Mouse (Mus musculus) CH12.LX (cell line): ENCODE measurements around the gene Ugcg. TPM values are rescaled to one million over a fixed set of nuclear protein-coding genes. Genes with fewer than 3 reads are reported as not detected.

Source experiments
- DNase-seq: peaks from one replicate; pipeline ENCODE4 v3.0.0-alpha.2; 2013; ENCODE audit errors: extremely low read depth
- H3K27ac ChIP-seq: 2 replicates; pipeline ENCODE4 v1.5.1; 2012; ENCODE audit warnings: low read depth, mild to moderate bottlenecking, control low read depth, moderate library complexity; ENCODE audit not compliant: insufficient read depth
- H3K27me3 ChIP-seq: replicated peaks from 2 replicates; pipeline ENCODE3; 2012; ENCODE audit warnings: inconsistent platforms
- H3K36me3 ChIP-seq, 2 experiments: replicated peaks in 1 of 2; 2 replicates each; pipeline versions ENCODE3 to v1.6.1; 2012; ENCODE audit warnings: inconsistent platforms in 1 of 2, low read length in 1 of 2, mild to moderate bottlenecking in 1 of 2, mixed read lengths in 1 of 2, moderate library complexity in 1 of 2; ENCODE audit not compliant: control insufficient read depth in 1 of 2, insufficient read depth in 1 of 2
- H3K4me1 ChIP-seq, 2 experiments: 2 replicates each; pipeline ENCODE4 v1.6.1; 2012; ENCODE audit warnings: inconsistent platforms in 1 of 2, moderate library complexity in 1 of 2; ENCODE audit not compliant: insufficient read depth in 2 of 2, control insufficient read depth in 1 of 2
- H3K4me2 ChIP-seq: 2 replicates; pipeline ENCODE4 v1.6.1; 2012; ENCODE audit warnings: low read depth, mild to moderate bottlenecking, control low read depth; ENCODE audit not compliant: poor library complexity, insufficient read depth, severe bottlenecking
- H3K4me3 ChIP-seq, 3 experiments: fragments of 150-350 bp in 1 of 3; sonication (generic) in 1 of 3; replicated peaks in 1 of 3; 2 replicates each; pipeline versions ENCODE3 to v1.5.1; 2011 to 2012; ENCODE audit warnings: low read depth in 2 of 3, low read length in 2 of 3, mild to moderate bottlenecking in 2 of 3, moderate library complexity in 2 of 3, control low read depth in 1 of 3, improper control_type of control experiment in 1 of 3, inconsistent platforms in 1 of 3, mixed read lengths in 1 of 3; ENCODE audit not compliant: poor library complexity in 1 of 3
- H3K79me2 ChIP-seq: replicated peaks from 2 replicates; pipeline ENCODE4 v1.6.1; 2012; ENCODE audit warnings: mild to moderate bottlenecking, moderate library complexity; ENCODE audit not compliant: control insufficient read depth, poor library complexity, insufficient read depth, severe bottlenecking; ENCODE audit errors: extremely low read depth
- H3K9ac ChIP-seq: 2 replicates; pipeline ENCODE4 v1.6.1; 2012; ENCODE audit warnings: low read depth, mild to moderate bottlenecking, control low read depth, moderate library complexity; ENCODE audit not compliant: insufficient read depth
- H3K9me3 ChIP-seq: replicated peaks from 2 replicates; pipeline ENCODE3; 2012; ENCODE audit warnings: low read length, inconsistent platforms, mixed read lengths
- BHLHE40 ChIP-seq: IDR thresholded peaks from 2 replicates; pipeline ENCODE4 v1.6.1; 2011; ENCODE audit warnings: mild to moderate bottlenecking, low read depth, low read length, improper control_type of control experiment
- CHD1 ChIP-seq: IDR thresholded peaks from 2 replicates; pipeline ENCODE4 v1.6.1; 2012; ENCODE audit warnings: low read depth, low read length, improper control_type of control experiment, inconsistent platforms
- E2F4 ChIP-seq: IDR thresholded peaks from 2 replicates; pipeline ENCODE4 v1.6.1; 2011; ENCODE audit warnings: low read depth, low read length, improper control_type of control experiment; ENCODE audit not compliant: insufficient replicate concordance
- KAT2A ChIP-seq: IDR thresholded peaks from 2 replicates; pipeline ENCODE4 v1.6.1; 2012; ENCODE audit warnings: low read length, improper control_type of control experiment, inconsistent platforms; ENCODE audit not compliant: insufficient replicate concordance
- MEF2A ChIP-seq: IDR thresholded peaks from 2 replicates; pipeline ENCODE4 v1.6.1; 2014; ENCODE audit warnings: low read depth, mild to moderate bottlenecking, inconsistent platforms, low read length, improper control_type of control experiment, borderline replicate concordance
- MXI1 ChIP-seq: IDR thresholded peaks from 2 replicates; pipeline ENCODE4 v1.6.1; 2011; ENCODE audit warnings: mild to moderate bottlenecking, low read depth, low read length, improper control_type of control experiment
- MYC ChIP-seq: IDR thresholded peaks from 2 replicates; pipeline ENCODE4 v1.6.1; 2011; ENCODE audit warnings: low read depth, mild to moderate bottlenecking, improper control_type of control experiment, low read length
- NRF1 ChIP-seq: IDR thresholded peaks from 2 replicates; pipeline ENCODE4 v1.6.1; 2014; ENCODE audit warnings: low read depth, mild to moderate bottlenecking, inconsistent platforms, low read length, improper control_type of control experiment, moderate library complexity
- POLR2A ChIP-seq: IDR thresholded peaks from 2 replicates; pipeline ENCODE4 v1.6.1; 2011; ENCODE audit warnings: low read depth, mild to moderate bottlenecking, improper control_type of control experiment, low read length
- RCOR1 ChIP-seq: conservative IDR thresholded peaks from 2 replicates; pipeline ENCODE4 v1.6.1; 2012; ENCODE audit warnings: low read depth, mild to moderate bottlenecking, inconsistent platforms, low read length, improper control_type of control experiment
- UBTF ChIP-seq: IDR thresholded peaks from 2 replicates; pipeline ENCODE4 v1.6.1; 2012; ENCODE audit warnings: low read depth, mild to moderate bottlenecking, inconsistent platforms, low read length, improper control_type of control experiment, moderate library complexity
- ZMIZ1 ChIP-seq: IDR thresholded peaks from 2 replicates; pipeline ENCODE4 v1.6.1; 2012; ENCODE audit warnings: low read depth, mild to moderate bottlenecking, inconsistent platforms, low read length, improper control_type of control experiment
- dilution Hi-C: fragments of 300-500 bp; cut with MboI; formaldehyde crosslinking; loops from 2 replicates; pipeline ENCODE4 v1.14.3; 2020; ENCODE audit warnings: low sequenced_read_pairs; ENCODE audit not compliant: extremely low pct_unique_long_range_greater_than_20kb, extremely low pct_ligation_motif_present
- in situ Hi-C: fragments of 300-500 bp; cut with MboI; formaldehyde crosslinking; loops from 3 replicates; pipeline ENCODE4 v1.14.3; 2019; ENCODE audit warnings: low sequenced_read_pairs, low pct_ligation_motif_present, low pct_unique_long_range_greater_than_20kb, mixed read lengths
- polyA plus RNA-seq: library from polyadenylated mRNA; unstranded; fragments of >175 nt; gene quantifications from 2 replicates; pipeline ENCODE4 v1.2.1, GENCODE M21; 2012; ENCODE audit warnings: low read depth; ENCODE audit not compliant: insufficient read length
- total RNA-seq, 2 experiments: library from RNA; depleted of rRNA; stranded (reverse); fragments of 300-350 nt in 1 of 2; fragments of >200 nt in 1 of 2; gene quantifications; 2 replicates each; pipeline ENCODE4 v1.2.3; 2012 to 2014

Ugcg gene
- total and polyA plus RNA-seq, 3 experiments: 25.8 to 69.5 (median 28.7) TPM

- TF ChIP-seq RCOR1: no peak
- 0 out of 2 replicates have a peak, but pooled peaks have one; percentile 41 for TF ChIP-seq MYC
Measured at GRCm38 (mm10) chr4:59187289-59187688, 1.8 kb upstream of the Ugcg start (continued).

- H3K27me3 ChIP-seq: no peaks in the 10 kb centered on the region
- peaks cover 3 to 13% of the 10 kb centered on the region in 2 experiments for H3K4me1 ChIP-seq
- peaks cover 0 to 3% of the 10 kb centered on the region in 2 experiments for H3K36me3 ChIP-seq
- peak overlapping the region; percentile 50 for H3K27ac ChIP-seq
- in situ Hi-C loops: loop anchor here (25.0 kb wide), 1 partner anchor 149 kb away; no protein-coding TSS in a partner anchor
- peak overlapping the region; percentile 88 for H3K9ac ChIP-seq
- H3K4me3 ChIP-seq: peak overlapping the region; percentile 34 to 99 (median 97)
- dilution Hi-C loops: no loop called here
- peak overlapping the region; percentile 90 for H3K4me2 ChIP-seq
- DNase-seq: no peak
- H3K9me3 ChIP-seq: no peaks in the 10 kb centered on the region
- no peak for TF ChIP-seq UBTF
- TF ChIP-seq KAT2A: no peak
- no peak for TF ChIP-seq E2F4
- no peak for TF ChIP-seq NRF1
- TF ChIP-seq MEF2A: no peak
- TF ChIP-seq BHLHE40: peak; percentile 14; the same call in 1 of the 2 replicates
- no peak for TF ChIP-seq MXI1
- TF ChIP-seq ZMIZ1: no peak
- TF ChIP-seq CHD1: 0 out of 2 replicates have a peak, but pooled peaks have one; percentile 0
- no peak for TF ChIP-seq POLR2A
- TF ChIP-seq, all 38 proteins: peak for 2
- H3K79me2 ChIP-seq: peaks cover 35% of the 10 kb centered on the region
Measured at GRCm38 (mm10) chr4:59188474-59188801, 619 bp upstream of the Ugcg start.

GRCm38 (mm10) chr4:59189546-59190237, 635 bp downstream of the Ugcg start:
- in situ Hi-C loops (loop anchor here (25.0 kb wide), 1 partner anchor 148 kb away; no protein-coding TSS in a partner anchor), dilution Hi-C loops (no loop called here)
- peaks cover 0 to 5% of the 10 kb centered on the region in 2 experiments for H3K36me3 ChIP-seq
- TF ChIP-seq BHLHE40 (peak; percentile 54; the same call in 1 of the 2 replicates), MXI1 (0 out of 2 replicates have a peak, but pooled peaks have one; percentile 4), ZMIZ1 (no peak)
- TF ChIP-seq, all 38 proteins: peak for 2
- H3K79me2 ChIP-seq: peaks cover 48% of the 10 kb centered on the region
- H3K4me1 ChIP-seq: peaks cover 3 to 26% of the 10 kb centered on the region in 2 experiments
- peak overlapping the region; percentile 45 for H3K27ac ChIP-seq
- no peak for DNase-seq
- peak overlapping the region; percentile 80 to 99 (median 97) for H3K4me3 ChIP-seq
- peak overlapping the region; percentile 14 for H3K4me2 ChIP-seq
- H3K27me3 ChIP-seq: no peaks in the 10 kb centered on the region
- H3K9me3 ChIP-seq: no peaks in the 10 kb centered on the region
- peak overlapping the region; percentile 88 for H3K9ac ChIP-seq
